Mouse (Mus musculus) spleen, postnatal 4 days (tissue): Measurements from ENCODE around the gene Elobl.

ENCODE experiments used
- DNase-seq, 2 experiments: peaks; one replicate each; pipeline ENCODE4 v3.0.0; 2022; ENCODE audit warnings: low spot score in 2 of 2

Elobl gene

DNA sequence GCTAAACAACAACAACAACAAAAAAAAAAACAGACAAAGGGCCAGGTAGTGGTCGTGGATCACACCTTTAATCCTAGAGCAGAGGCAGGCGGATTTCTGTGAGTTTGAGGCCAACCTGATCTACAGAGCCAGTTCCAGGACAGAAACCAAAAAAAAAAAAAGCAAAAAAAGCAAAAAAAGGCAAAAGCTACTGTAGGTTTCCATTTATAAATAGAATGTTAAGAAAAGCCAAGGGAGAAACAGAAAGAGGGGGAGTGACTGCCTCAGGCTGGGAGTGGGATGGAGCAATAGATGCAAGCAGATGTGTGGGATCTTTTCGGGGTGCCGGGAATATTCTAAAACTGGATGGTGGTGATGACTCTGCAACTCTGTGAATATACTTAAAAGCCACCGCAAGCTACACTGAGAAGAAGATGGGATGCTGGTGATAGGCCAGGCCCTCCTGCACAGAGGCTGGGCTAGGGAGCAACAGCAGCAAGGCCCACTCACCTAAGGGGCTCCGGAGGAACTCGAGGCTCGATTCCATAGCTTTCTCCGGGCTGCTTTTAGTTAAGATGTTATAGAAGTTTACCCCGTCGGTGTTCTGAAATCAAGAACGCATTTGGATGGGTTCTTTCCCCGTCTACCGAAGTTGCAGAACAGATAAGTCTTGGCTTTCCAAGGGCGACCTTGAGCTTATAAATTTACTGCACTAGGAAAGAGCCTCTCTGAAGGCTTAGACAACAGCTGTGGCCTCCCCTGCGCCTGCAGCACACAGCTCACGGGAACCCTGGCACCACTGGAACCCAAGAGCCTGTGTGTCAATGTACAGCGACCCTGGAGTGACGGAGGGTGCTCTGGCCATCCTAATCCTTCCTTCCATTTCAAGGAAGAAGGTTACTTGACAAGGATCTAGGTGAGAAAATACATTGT lies 32.4 kb downstream of the Elobl start:
- DNase-seq = no peak

DNA sequence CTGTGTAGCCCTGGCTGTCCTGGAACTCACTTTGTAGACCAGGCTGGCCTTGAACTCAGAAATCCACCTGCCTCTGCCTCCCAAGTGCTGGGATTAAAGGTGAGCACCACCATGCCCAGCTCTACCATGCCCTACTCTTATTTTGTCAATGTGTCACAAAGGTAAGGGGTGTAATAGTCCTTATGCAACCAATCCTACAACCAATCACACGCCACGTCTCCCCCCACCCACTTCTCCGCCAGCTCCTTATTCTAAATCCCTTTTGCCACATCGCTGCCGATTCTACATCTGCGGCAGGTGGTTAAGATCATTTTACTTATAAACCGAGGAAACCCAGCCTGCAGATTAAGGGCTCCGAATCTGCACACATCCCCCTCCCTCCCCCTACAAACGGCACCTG lies 33.7 kb downstream of the Elobl start:
- no peak for DNase-seq

DNA sequence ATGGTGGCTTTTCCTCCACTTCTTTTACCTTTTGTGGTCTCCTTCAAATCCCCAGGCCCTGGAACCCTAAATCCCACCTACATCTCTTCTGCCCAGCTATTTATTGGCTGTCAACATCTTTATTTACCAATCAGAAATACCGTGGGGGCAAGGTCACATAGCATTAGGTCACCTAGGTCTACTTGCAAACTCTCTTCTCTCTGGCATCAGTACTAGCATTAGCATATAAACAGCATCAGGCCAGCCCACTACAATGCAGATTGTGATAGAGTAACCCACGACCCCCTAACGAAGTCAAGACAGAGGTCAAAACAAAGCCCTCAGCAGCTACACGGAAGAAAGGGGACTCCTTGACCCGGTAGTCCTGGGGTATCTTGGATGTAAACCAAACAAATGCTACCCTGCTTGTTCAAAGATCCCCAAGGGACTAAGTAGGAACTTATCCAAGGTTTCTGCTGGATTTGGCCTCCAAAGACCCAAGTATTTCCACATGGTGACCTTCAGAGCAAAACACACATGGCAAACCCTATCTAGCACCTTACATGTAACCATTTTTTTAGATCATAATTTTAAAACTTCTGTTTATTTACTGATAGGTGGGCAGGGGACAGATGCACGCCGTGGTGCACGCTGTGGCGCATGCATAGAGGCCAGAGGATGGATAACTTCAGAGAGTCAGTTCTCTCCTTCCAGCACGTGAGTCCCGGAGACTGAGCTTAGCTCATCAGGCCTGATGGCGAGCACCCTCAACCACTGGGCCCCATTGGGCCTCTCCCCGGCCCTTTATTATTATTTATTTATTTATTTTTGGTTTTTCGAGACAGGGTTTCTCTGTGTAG lies 34.8 kb downstream of the Elobl start:
- DNase-seq = no peak

DNA sequence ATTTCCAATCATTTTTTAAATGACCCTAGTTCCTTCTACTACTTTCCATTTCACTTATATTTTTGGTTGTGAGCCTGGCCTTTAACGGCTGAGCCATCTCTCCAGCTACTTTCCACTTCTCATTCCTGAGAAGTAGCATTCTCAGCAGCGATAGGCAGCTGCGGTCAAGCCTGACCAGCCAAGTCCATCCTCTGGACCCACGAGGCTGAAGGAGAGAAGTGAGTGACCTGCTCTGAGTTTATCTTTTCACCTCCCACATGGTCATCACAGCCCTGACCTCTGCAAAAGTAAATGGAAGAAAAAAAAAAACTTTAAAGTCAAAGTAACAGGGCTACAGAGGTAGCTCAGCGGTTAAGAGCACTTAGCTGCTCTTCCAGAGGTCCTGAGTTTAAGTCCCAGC lies 40.2 kb downstream of the Elobl start:
- DNase-seq = no peak
